In genomic region chr14:23959061-23959460, GRCm38 (mm10) we compare ENCODE assay signal across 22 mouse cellular contexts. TPM values are rescaled to one million over a fixed set of nuclear protein-coding genes. Genes with fewer than 3 reads are reported as not detected.
A peak's percentile ranks its signal among the peaks of the same experiment; 100 is the strongest.
DNase-seq lines count a peak whose midpoint lies in the region; TF ChIP-seq lines count a peak whose summit lies in the region.
"Had no signal": no experiment of that assay in that cellular context is flagged by ENCODE, and none has a peak within 500 bp of the region (broad histone marks: within the 10 kb centered on the region; RNA-seq: fewer than 3 reads in every experiment).

No protein-coding gene starts in this region.

- H3K4me1 ChIP-seq in liver, adult 2 months (ENCODE audit: control insufficient read depth, insufficient read depth, low read length): no peaks in the 10 kb centered on the region
- H3K4me1 ChIP-seq: embryonic facial prominence, embryonic 15.5 days; forebrain, embryonic 15.5 days; heart, embryonic 13.5 days; liver, embryonic 13.5 days; megakaryocyte, embryonic 14.5 days; neural tube, embryonic 13.5 days; stomach, embryonic 15.5 days had no signal

- no peak for TF ChIP-seq CTCF in liver, adult 2 months (IDR thresholded peaks at IDR 0.05; ENCODE audit: low read depth, low read length)

- H3K9ac ChIP-seq in liver, adult 2 months (ENCODE audit: low read depth, low read length): no peak overlapping the region
- H3K9ac ChIP-seq: embryonic facial prominence, embryonic 15.5 days; forebrain, embryonic 15.5 days; heart, embryonic 13.5 days; liver, embryonic 13.5 days; neural tube, embryonic 13.5 days; stomach, embryonic 15.5 days had no signal

- H3K27me3 ChIP-seq in liver, adult 2 months (ENCODE audit: control insufficient read depth, insufficient read depth, low read length): no peaks in the 10 kb centered on the region
- H3K27me3 ChIP-seq: embryonic facial prominence, embryonic 15.5 days; forebrain, embryonic 15.5 days; heart, embryonic 13.5 days; liver, embryonic 13.5 days; megakaryocyte, embryonic 14.5 days; neural tube, embryonic 13.5 days; stomach, embryonic 15.5 days had no signal

- peak; percentile 55 to 82 for DNase-seq in adrenal gland, adult (ENCODE audit: inconsistent age in 2 of 2, low spot score in 1 of 2)
- DNase-seq in adrenal gland, postnatal 4 days (ENCODE audit: low spot score in 2 of 2): no peak
- peak; percentile 9 for DNase-seq in liver, adult 2 months (ENCODE audit: extremely low read depth, low read depth, low spot score)
- no peak for DNase-seq in liver
- DNase-seq in lung, adult 18-20 months: peak; percentile 85 to 90
- DNase-seq in lung, postnatal 36 days: peak; percentile 90
- no peak for DNase-seq in heart, adult 9 months (ENCODE audit: low spot score in 2 of 2)
- DNase-seq in right cerebral cortex, postnatal 14 days: no peak
- DNase-seq: cerebellum, adult 8-10 months; gastrocnemius, postnatal 25 days; heart, postnatal 4 days; kidney, adult 8-10 months; liver, embryonic 13.5 days; spleen, adult 18-20 months; thymus, postnatal 36 days had no signal

- no peaks in the 10 kb centered on the region for H3K79me2 ChIP-seq in liver, adult 2 months (ENCODE audit: control insufficient read depth, insufficient read depth, low read length)

- TF ChIP-seq POLR2A in liver, adult 2 months (IDR thresholded peaks at IDR 0.05; ENCODE audit: extremely low read depth, insufficient read depth, low read length): no peak

- no peak overlapping the region for H3K4me3 ChIP-seq in liver, adult 2 months (ENCODE audit: insufficient read depth, low read depth, low read length)
- H3K4me3 ChIP-seq: embryonic facial prominence, embryonic 15.5 days; forebrain, embryonic 15.5 days; heart, embryonic 13.5 days; liver, embryonic 13.5 days; megakaryocyte, embryonic 14.5 days; neural tube, embryonic 13.5 days; stomach, embryonic 15.5 days had no signal

- 50% methylated on average over 11 of the region's 11 CpGs for WGBS in liver, adult 2 months

- no peaks in the 10 kb centered on the region for H3K36me3 ChIP-seq in liver, adult 2 months (ENCODE audit: control insufficient read depth, insufficient read depth, low read length)
- H3K36me3 ChIP-seq: embryonic facial prominence, embryonic 15.5 days; forebrain, embryonic 15.5 days; heart, embryonic 13.5 days; liver, embryonic 13.5 days; neural tube, embryonic 13.5 days; stomach, embryonic 15.5 days had no signal

- no peak overlapping the region for H3K27ac ChIP-seq in liver, adult 2 months (replicated peaks; ENCODE audit: insufficient read depth, low read depth, low read length)
- H3K27ac ChIP-seq: embryonic facial prominence, embryonic 15.5 days; forebrain, embryonic 15.5 days; heart, embryonic 13.5 days; hindbrain, postnatal 0 days; liver, embryonic 13.5 days; neural tube, embryonic 13.5 days; stomach, embryonic 15.5 days had no signal

RNA-seq across cellular contexts. Expression of gene Kcnma1, which starts 55.2 kb away (rescaled TPM):
- total RNA-seq in adrenal gland, postnatal 4 days (2021): 10 to 100 TPM; 54.2 to 57.4 TPM
- total RNA-seq in liver, adult 2 months (2014; rRNA removed): 0.18 and 0.20 TPM in 2 replicates
- 0.02 TPM in 1 of 2 replicates, not detected in the other for polyA plus RNA-seq in liver, adult 2 months (2012; rRNA removed)

Comparison
In these comparisons a context has a peak if more than half of its experiments do, and no peak if none do; other contexts are left out.
1. DNase-seq: peak in adrenal gland, adult (2 of 2), liver, adult 2 months (single experiment), lung, adult 18-20 months (2 of 2) and lung, postnatal 36 days (single experiment); none in adrenal gland, postnatal 4 days (0 of 2), liver (single experiment), heart, adult 9 months (0 of 2) and right cerebral cortex, postnatal 14 days (single experiment).
2. RNA of gene Kcnma1, which starts 55.2 kb away (total RNA-seq): 54.2 to 57.4 TPM in adrenal gland, postnatal 4 days; 0.18 to 0.20 TPM in liver, adult 2 months; every median in the first group is over 10 times any median in the second.